Mouse (Mus musculus) spleen, adult 2 months (tissue): Measurements from ENCODE around the gene Rnf152.

Source experiments
- CTCF ChIP-seq: fragments of 200-500 bp; IDR thresholded peaks from 2 replicates; pipeline ENCODE4 v1.5.1; 2011; ENCODE audit warnings: mild to moderate bottlenecking, inconsistent platforms; ENCODE audit not compliant: insufficient read depth, insufficient read length, insufficient replicate concordance; ENCODE audit errors: extremely low read depth
- POLR2A ChIP-seq: fragments of 200-500 bp; IDR thresholded peaks from 2 replicates; pipeline ENCODE4 v1.6.1; 2011; ENCODE audit warnings: low read depth, low read length, inconsistent platforms

GRCm38 (mm10) chr1:105356291-105357011 lies at the start of gene Rnf152:
- TF ChIP-seq CTCF (no peak), POLR2A (no peak)
